Mouse (Mus musculus): ENCODE results near the gene Sac3d1.

Sac3d1 gene

DNA sequence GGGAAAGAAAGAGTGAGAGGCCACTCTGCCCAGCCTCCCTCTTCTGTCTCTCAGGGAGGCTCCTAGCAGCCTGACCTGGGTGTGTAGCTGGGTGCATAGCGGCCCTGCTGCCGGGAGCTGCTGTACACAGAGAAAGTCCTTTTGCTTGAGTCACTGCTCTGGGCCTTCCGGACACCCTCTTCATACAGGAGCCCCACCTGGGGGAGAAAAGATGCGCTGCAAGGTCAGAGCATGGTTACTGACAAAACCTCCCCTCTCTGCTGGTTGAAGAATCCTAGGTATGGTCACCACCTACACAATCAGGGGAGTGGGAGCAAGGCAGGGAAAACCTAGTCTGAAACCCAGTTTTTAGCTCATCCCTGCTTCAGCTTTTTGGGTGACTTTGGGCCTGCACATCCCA is 49.5 kb downstream of the Sac3d1 start:
- no peak for DNase-seq

DNA sequence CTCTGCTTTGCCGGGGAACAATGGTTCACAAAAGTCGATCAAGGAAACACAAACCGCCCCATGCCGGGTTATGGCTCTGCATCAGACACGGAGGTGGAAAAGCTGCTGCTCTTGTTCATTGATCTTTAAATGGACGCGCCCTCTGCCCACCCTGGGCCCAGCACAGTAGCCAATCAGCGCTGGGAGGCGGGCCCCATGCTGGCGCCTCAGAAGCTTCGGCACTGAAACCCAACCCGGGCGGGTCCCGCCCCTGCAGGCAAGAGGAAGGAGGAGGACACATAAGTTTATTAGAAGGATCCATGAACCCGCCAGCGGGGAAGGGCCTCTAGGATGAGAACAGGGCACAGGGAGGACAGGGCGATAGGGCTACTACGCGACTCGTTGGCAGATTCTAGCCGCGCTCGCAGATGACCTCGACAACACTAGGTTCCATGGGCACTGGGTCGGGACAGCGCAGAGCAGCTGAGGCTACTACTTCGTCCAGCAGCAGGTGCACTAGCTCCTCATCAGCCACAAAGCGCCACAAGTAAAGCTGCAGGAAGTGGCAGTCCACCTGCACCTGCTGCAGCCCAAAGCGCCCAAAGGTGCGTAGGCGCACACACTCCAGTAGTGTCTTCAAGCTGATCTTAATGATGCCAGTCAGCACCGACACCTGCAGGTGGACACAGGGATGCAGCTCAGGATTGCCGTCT is 50.6 kb downstream of the Sac3d1 start, which contains the start of gene Tm7sf2:
Gene Tm7sf2 (minus strand): TSS at position 650 of the 692 bp plus-strand sequence.
- peak; percentile 92 for DNase-seq

GRCm38 (mm10) chr19:6067011-6067723 is 51.3 kb downstream of the Sac3d1 start:
- DNase-seq: peak; percentile 87

DNA sequence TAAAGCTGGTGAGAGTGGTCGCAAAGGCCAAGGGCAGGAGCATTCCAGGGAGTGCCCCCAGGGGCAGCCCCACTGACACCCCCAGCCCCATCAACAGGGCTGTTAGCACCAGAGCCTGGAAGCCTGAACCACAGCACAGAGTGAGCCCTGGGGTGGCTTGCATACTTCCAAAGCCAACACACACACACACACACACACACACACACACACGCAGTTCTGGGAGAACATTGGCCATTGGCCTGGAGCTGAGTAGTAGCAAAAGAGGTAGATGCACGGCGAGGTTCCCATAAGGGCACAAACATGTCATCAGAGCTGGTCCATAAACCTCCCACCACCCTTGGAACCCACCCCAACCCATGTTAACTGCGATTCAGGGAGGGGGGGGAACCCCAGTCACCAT is 51.9 kb downstream of the Sac3d1 start:
- no peak for DNase-seq
